Mouse (Mus musculus) G1E-ER4 (cell line): ENCODE results near the gene Epha1. TPM values are rescaled to one million over a fixed set of nuclear protein-coding genes. Genes with fewer than 3 reads are reported as not detected.

Experiments used
- GATA1 ChIP-seq: IDR thresholded peaks from one replicate; pipeline ENCODE4 v1.8.0; 2012; ENCODE audit warnings: low read length, inconsistent platforms
- polyA plus RNA-seq: library from polyadenylated mRNA; stranded (reverse); fragments of >175 nt; gene quantifications from 2 replicates; pipeline ENCODE4 v1.2.3, GENCODE M21; 2012

Epha1 gene
- polyA plus RNA-seq, 1 experiment, result not detected

GRCm38 (mm10) chr6:42350021-42350967 lies 22.8 kb downstream of the Epha1 start:
- no peak for TF ChIP-seq GATA1

GRCm38 (mm10) chr6:42349426-42350020 lies 23.5 kb downstream of the Epha1 start, which contains the start of gene Zyx:
Zyx (plus strand) TSS chr6:42349630.
- no peak for TF ChIP-seq GATA1

- TF ChIP-seq GATA1, result no peak
Measured at GRCm38 (mm10) chr6:42349006-42349425, 24.1 kb downstream of the Epha1 start.

- no peak for TF ChIP-seq GATA1
Measured at GRCm38 (mm10) chr6:42348281-42349005, 24.6 kb downstream of the Epha1 start.

- no peak for TF ChIP-seq GATA1
Measured at GRCm38 (mm10) chr6:42344255-42344654, 28.8 kb downstream of the Epha1 start.

- TF ChIP-seq GATA1, result no peak
Measured at GRCm38 (mm10) chr6:42343361-42344120, 29.5 kb downstream of the Epha1 start.

GRCm38 (mm10) chr6:42342171-42342570 lies 30.9 kb downstream of the Epha1 start:
- no peak for TF ChIP-seq GATA1

- no peak for TF ChIP-seq GATA1
Measured at GRCm38 (mm10) chr6:42339981-42340380, 33.1 kb downstream of the Epha1 start.

- no peak for TF ChIP-seq GATA1
Measured at GRCm38 (mm10) chr6:42339189-42339588, 33.9 kb downstream of the Epha1 start.

- TF ChIP-seq GATA1, result no peak
Measured at GRCm38 (mm10) chr6:42330946-42331345, 42.1 kb downstream of the Epha1 start.

- TF ChIP-seq GATA1, result no peak
Measured at GRCm38 (mm10) chr6:42330216-42330615, 42.9 kb downstream of the Epha1 start.

- TF ChIP-seq GATA1, result no peak
Measured at GRCm38 (mm10) chr6:42328757-42329156, 44.3 kb downstream of the Epha1 start.

GRCm38 (mm10) chr6:42326509-42326908 lies 46.6 kb downstream of the Epha1 start:
- TF ChIP-seq GATA1, result no peak

GRCm38 (mm10) chr6:42325268-42325609 lies 47.8 kb downstream of the Epha1 start:
- TF ChIP-seq GATA1, result no peak

GRCm38 (mm10) chr6:42324482-42325267 lies 48.4 kb downstream of the Epha1 start, which contains the start of gene Fam131b:
Fam131b (minus strand) TSS chr6:42324643.
- no peak for TF ChIP-seq GATA1
